Mouse (Mus musculus) lung, adult 2 months (tissue): ENCODE results near the gene Gcm1.

ENCODE experiments used
- CTCF ChIP-seq: fragments of 200-500 bp; IDR thresholded peaks from 2 replicates; pipeline ENCODE4 v1.5.1; 2011; ENCODE audit warnings: mild to moderate bottlenecking, low read length, control low read depth; ENCODE audit not compliant: insufficient read depth
- POLR2A ChIP-seq: fragments of 200-500 bp; IDR thresholded peaks from 2 replicates; pipeline ENCODE4 v1.6.1; 2011; ENCODE audit warnings: low read depth, mild to moderate bottlenecking, control low read depth, low read length, borderline replicate concordance; ENCODE audit errors: extremely low read depth

GRCm38 (mm10) chr9:78109656-78110055, 57.9 kb downstream of the Gcm1 start:
- no peak for TF ChIP-seq POLR2A
- TF ChIP-seq CTCF: no peak
